Mouse (Mus musculus): ENCODE measurements at regions not wholly inside any gene's neighbourhood (a gene's known extent, or its start where the extent isn't known, plus 50 kb on each side); places are given as distances from the start of the nearest gene placed in this dataset.

DNA sequence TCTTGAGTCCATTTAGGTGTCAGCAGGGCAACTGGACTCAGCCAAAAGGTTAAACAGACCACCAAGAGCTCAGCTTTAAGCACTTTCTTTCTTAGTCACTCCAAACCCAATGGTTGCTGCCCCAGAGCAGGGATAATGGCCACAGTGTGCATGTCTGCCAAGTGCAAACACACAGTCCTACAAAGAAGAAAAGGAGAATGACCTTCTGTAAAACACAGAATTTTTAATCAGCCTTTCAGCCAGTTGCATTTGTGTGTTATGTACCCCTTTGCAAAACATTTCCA is 72.9 kb upstream of the Tle4 start:
- TF ChIP-seq CTCF (conservative IDR thresholded peaks at IDR 0.05; ENCODE audit: low read length) (no peak), NANOG (IDR thresholded peaks at IDR 0.05; ENCODE audit: borderline replicate concordance, low read length) (no peak), POU5F1 (IDR thresholded peaks at IDR 0.05; ENCODE audit: borderline replicate concordance, low read length) (no peak)
